Mouse (Mus musculus) adrenal gland, postnatal 36 days (tissue): Measurements from ENCODE around the gene Spock1. TPM values are rescaled to one million over a fixed set of nuclear protein-coding genes. Genes with fewer than 3 reads are reported as not detected.

Experiments
- DNase-seq, 2 experiments: peaks; one replicate each; pipeline ENCODE4 v3.0.0; 2021; ENCODE audit warnings: mixed read lengths in 1 of 2
- total RNA-seq, 2 experiments: library from RNA; stranded (reverse); gene quantifications; 2 replicates each; pipeline ENCODE4 v1.2.3; 2021

Spock1 gene
- total RNA-seq, 2 experiments from 2014 or later, result 7.3 to 9.6 TPM

DNA sequence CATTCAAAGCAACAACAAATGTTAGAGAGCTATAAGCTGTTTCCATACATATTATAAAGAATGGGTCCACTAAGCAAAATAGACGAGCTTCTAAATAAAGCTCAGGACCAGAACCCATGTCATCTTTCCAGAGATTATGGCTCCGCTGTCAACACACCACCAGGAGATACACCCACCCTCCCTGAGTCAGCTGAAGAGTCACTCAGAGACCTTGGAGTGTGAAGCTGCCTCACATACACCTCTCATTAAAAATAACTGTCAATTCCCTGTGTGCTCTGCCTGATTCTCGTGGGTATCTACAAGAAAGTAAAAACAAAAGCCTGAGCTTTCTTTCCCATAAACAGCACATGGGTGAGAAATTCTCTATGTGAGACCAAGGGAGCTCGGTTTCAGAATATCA is 43.1 kb downstream of the Spock1 start:
- no peak for DNase-seq

DNA sequence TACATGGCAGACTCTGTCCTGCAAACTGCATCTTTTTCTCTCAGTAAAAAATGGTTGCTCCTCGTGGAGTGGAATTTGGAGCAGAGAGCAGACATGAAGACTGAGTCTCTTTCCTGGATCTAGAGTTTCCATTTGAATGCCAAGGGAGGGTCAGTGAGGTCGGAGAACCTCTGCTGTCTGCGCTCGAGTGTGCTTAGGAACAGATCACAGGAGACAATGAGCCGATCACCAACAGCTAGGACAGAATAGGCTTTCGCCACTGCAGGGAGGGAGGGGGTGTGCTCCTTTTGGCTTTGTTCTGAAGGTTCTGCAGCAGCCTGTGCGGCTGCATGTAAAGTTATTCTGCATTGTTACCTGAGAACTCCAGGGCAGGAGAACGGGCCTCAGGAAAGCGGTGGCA is 49.6 kb downstream of the Spock1 start:
- DNase-seq, result no peak

DNA sequence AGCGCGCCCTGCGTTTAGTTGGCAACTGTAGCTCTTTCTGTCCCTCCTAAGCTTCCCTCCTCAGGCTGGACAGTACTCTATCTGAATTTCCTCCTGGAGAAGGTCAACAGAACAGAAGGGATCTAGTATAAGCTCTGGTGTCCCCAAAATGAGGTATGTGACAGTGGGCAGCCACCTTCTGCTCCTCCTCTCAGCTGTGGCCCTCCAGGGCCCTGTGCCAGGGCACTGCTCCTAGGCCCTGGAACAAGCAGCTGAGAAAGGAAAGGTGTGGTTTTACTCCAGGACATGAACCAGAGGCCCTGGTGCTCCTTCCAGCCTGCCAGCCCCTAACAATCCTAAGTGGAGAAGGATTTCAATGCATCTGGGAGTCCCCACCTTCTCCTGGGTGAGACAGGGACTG is 51.1 kb downstream of the Spock1 start:
- no peak for DNase-seq

DNA sequence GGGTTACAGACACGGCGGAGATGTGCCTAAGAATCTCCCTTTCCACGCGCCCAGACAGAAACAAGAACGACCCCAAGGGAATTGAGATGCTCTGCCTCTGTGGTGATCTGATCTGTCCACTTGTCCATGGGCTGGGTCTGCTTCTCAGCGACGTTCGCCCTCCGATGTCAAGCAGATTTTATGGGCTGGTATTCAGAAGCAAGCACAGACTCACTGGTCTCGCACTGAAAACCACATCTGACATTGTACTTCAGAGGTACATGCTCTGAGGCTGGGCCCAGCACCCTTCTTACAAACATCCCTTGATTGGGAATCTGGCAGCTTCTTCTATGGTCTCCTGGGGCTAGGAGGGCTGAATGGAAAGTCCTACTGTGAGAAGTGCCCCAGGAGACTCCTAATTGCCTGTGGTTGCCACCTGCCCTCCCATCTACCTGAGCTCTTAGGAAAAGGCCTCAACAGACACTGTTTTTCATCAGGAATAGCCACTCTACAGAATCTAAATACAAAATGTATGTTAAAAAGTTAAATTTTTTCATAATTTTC is 51.8 kb downstream of the Spock1 start:
- DNase-seq, result no peak

DNA sequence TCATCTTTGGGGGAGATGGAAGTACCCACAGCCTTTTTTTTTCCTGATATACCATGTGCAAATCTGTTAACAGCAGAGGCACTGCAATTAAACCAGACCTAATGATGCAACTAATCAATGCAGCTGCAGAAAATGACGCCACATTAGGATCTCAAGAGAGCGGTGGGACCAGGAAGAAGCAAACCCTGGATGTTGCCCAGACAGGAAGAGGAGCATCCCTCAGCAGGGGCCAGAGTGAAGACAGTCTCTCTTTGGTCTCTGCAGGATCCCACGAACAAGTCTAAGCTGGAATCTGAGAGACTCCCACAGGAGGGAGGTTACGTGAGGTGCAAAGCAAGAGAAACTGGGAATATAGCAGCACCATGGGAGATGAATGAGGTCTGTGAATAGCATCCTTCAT is 52.4 kb downstream of the Spock1 start:
- DNase-seq, result no peak

DNA sequence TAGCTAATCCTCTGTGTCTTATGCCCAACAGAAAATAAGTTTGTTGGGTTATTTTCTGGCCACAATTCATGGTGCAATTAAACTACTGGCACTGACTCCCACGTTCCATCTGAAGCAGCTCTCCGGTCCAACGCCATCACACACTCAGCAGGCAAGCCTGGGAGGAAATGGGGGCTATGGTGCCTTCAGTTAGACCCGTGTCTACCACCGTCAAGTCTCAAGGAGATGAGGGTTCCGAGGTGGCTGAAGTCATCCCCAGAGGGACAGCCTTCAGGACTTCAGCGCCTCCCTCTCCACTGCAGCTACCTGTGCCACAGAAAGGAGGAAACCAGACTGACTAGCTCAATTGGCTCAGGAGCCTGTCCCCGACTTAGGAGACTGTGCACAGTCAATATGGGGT is 53.7 kb downstream of the Spock1 start:
- no peak for DNase-seq

DNA sequence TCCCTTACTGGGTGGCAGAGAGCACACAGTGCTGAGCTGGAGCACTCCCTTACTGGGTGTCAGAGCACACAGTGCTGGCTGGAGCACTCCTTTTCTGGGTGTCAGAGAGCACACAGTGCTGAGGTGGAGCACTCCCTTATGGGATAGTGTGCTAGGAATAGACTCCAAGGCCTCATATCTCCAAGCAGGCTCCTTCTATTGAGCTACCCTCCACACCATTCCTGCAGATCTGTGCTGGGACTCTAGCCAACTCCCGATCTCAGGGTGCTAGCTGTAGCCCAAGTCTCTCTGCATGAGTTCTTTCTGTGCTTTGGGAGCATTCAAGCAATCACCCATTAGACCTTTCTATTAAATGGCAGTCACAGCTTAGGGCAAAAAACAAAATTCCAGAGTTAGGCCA is 54.5 kb downstream of the Spock1 start:
- DNase-seq, result no peak

DNA sequence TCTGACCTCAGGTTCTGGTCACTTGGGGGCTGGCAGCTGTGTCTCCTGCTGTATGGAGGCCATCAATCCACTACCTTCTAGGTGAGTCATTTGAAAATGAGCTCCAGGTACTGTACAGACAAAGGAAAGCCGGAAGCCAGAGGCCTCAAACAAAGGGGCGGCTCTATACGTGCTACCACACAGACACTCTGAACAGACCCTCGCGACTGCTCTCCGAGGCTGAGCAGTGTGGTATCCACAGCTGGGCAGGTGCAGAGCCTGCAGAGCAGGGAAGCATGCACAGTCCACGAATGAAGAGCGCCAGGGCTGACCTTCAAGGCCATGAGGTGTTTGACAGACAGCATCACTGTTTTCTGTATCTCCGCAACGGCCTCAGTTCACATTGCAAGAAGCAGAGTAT is 55.0 kb downstream of the Spock1 start:
- no peak for DNase-seq

DNA sequence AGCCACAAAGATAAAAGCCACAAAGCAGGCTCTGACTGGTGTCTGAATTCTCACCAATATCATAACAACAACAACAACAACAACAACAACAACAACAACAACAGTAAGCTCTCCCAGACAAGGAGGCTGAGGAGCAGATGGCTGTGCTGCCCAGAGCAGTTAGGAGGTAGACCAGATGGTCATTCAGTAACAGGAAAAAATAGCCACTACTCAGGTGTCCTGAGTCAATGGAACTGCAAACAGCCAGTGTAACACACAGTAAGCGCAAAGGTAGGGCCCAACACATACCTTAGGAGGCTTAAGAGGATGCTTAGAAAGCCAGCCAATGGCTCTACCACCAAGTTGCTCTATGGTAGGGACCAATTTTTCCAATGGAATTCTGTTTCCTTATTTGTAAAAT is 59.2 kb downstream of the Spock1 start:
- no peak for DNase-seq

DNA sequence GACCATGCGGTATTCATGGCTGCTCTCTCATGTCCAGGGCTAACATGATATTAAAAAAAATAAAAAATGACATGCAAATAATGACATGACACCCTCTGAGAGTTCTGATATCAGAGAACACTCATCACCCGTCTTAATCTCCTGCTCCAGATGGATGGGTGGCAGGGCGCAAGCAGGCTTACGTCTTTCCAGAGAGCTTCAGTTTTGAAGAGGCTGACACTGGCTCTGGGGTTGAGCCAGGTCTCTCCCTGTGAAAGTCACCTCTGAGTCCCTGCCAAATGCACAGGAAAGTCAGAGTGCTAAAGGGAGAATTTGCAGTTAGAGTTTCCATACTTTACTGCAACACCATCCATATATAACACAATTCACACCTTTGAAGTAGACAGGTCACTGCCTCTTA is 61.0 kb downstream of the Spock1 start:
- no peak for DNase-seq

DNA sequence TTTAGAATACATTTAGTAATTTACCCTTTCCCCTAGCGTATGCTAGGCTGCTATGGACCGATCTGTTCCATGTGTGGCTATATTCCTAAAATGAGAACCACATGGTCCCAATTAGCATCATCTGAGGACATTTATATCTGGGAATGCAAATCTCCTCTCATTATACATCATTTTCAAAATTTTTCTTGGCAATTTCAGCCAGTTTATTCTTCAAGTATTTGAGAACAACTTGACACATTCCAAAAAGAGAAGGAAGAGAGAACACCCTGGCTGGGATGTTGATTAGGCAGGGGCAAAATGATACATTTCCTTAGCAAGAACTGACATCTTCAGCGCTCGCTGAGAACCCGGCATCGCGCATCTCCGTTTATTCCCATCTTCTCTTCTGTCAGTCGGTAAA is 61.7 kb downstream of the Spock1 start:
- no peak for DNase-seq

DNA sequence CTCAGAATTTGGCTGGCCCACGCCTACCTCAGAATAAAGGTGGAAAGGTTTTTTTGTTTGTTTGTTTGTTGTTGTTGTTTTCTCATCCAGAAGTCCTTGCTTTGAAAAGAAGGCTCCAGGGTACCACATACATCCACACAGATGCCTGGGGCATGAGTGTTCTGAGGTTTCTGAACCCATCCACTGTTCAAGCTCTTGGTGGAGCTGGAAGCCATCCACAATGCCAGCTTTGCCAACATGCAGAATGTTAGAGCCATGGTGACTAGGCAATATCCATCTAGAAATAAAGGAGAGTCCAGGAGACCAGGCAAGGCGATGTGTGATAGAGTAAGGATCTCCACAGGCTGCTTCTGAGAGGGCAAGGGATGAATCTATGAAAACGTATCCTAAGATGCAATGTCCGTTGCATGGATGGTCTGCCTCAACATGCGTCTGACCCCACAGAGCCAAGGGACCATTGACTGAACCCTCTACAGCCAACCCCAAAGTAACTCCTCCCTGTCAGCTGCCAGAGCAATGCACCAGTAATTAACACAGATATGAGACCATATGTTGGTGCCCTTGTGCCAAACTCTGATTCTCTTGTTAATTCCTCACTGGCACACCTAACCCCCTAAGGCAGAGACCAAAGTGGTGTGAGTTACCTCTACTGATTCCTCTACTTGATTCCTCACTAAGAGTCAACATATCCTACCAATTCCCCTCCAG is 66.8 kb downstream of the Spock1 start:
- no peak for DNase-seq

DNA sequence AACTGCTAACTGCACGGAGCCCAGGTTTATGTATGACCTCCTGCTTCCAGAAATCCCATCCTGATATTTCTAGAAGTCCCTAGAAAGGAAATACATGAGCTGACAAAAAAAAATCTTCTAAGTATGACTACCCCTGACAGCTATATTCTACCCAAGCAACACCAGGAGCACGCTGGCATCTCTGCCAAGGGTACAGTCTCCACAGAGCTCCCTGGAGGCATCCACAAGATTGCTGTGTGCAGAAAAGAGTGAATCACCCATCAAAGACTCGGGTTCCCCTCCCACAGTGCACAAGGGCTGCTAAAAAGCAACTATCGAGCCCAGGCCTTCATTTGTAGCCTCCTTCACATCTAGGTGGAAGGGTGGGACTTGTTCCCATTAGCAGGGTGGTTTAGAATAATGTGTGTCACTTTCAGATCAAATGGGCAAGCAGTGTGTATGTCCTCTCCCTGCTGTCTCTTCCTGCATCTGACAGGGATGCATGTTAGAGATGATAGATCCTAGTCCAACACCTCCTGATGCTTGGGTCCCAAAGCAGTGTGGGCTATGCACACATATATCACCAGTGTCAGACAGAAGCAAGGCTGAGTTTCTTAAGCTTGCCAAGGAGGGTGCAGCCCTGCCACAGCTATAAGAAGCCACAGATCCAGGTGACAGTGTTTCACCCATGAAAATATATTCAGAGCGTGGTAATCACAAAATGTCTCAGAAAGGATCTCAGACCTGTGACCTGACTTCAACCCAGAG is 70.3 kb downstream of the Spock1 start:
- DNase-seq, result no peak

DNA sequence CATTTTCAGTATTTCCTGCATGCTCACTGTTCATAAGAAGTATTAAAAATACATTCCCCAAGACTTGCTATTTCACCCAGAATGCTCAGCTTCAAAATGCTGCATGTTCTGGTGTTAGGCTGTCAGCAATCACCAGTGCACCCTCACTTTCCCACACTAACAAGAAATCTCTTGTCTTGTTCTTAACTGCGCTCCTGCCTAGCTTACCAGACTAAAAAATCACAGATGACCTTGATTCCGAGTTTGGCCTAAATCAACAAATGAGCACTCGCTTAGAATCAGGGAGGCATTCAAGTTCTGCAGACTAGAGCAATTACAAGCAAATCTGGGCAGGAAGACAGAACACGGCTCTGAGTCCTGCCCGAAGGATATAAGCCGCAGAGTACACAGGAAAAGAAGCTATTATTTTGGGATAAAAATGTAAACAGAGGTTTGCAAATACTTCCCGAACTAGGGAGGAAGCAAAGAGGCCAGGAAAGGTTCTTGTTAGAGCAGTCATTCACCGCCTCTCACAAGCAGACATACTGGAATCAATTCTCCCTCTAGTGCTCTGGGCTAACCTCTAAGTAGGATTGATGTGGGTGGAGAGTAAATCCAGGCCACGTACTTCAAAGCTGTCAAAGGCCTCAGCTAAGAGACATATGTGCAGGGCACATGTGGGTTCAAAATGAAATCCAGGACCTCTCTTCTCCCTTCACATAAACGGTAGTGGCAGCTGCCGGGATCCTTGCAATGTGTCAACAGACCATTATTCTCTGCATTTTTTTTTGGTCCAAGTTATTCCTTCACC is 76.6 kb downstream of the Spock1 start:
- DNase-seq, result no peak

DNA sequence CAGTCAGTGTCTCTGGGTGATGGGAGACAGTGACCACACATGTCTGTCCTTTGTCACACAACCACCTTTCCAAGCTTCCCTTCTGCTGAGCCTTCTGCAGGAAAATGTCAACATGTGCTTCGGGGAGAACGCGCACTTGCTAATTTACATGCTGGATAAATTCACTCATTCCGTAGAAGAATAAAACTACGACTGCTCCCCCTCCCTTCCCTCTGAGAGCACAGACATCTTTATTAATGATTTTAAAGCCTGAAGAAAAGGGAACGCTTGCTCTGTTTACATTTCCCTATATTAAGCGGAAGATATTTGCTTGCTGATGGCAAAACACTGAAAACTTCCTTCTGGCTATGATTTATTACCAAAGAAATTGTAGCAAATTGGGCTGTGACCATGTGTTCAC is 77.2 kb downstream of the Spock1 start:
- no peak for DNase-seq

DNA sequence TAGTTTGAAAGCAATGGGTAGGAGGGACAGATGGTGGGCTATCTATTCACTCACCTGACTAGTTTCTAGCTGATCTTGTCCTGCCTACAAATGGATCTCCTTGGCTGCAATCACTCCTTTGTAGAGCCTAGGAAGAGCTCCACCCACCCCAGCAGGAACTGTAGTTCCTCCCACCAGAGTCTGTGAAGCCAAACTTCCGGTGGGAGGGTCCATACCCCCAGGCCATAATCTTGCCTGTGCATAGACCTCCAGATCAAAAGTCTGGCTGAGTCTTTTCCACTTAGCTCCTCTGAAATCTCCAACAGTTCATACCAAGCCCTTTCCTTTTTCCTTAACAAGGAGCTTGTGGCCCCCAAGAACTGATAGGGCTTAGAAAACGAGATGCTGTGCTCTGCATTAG is 78.0 kb downstream of the Spock1 start:
- DNase-seq, result no peak

DNA sequence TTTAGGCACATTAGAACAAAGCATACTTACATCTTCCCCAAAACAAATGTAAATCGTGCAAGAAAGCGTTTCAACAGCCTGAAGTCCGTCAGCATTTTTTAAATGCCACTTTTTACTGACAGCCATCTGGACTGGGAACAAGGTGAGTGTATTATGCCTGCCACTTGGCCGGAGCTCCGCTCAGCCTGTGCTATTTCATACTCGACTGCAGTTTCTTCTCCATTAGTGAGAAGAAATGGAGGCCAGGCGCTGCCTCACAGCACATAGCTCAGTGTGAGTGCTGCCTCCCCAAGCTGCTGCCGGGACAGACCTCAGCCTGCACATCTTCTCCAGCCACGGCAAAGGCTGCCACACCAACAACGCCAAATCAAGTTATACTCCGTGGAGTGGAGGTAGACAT is 91.9 kb downstream of the Spock1 start:
- no peak for DNase-seq

DNA sequence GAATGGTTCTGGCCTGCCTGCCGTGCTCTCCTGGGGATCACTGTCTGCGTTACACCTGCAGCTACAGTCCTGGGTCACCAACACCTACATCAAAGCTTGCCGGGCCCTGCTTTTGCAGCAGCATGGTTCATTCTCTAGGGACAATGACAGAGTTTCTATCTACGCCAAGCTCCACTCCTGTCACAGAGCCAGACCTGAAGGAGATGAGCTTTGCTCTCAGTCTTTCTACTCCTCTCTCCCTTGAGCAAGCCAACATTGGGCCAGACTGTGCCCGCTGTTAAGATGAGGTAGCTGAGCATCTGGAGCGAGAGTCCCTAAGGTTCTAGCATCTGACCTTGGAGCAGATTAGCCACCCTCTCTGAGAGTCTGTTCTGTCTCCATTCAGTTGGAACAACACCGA is 95.5 kb downstream of the Spock1 start:
- DNase-seq, result no peak

DNA sequence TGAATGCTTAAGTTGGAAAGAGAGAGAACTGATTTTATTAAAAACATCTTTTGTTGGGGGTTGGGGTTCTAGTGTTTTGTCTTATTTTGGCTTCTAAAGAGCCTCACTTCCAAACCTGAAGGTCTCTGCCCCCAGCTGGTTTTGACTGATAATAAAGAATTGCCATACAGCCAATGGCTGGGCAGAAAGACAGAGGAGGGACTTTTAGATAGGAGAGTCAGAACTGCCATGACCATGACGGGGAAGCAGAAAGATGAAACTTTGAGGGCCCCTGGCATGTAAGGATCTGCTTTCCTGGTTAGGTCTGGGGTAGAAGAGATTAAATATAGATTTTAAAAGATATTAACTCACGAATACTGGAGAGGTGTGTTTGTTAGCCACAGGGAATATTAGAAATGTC is 96.9 kb downstream of the Spock1 start:
- DNase-seq, result no peak

DNA sequence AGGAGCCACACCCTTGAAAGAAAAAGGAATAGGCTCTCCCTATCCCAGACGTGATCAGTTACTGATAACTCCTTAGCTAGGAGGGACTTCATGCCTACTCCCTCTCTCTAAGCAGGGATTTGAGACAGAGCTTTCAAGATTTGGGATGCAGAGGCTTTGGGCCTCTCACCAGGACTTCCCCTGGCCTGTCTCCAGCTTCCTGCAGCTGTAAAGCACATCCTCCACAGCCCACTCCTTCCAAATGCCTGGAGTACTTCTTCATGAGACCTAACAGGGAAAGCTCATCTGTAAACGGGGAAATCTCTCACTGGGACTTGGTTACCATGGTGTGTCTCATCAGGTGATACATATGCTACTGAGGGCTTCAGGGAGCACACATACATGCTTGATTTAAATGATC is 97.3 kb downstream of the Spock1 start:
- DNase-seq, result no peak

DNA sequence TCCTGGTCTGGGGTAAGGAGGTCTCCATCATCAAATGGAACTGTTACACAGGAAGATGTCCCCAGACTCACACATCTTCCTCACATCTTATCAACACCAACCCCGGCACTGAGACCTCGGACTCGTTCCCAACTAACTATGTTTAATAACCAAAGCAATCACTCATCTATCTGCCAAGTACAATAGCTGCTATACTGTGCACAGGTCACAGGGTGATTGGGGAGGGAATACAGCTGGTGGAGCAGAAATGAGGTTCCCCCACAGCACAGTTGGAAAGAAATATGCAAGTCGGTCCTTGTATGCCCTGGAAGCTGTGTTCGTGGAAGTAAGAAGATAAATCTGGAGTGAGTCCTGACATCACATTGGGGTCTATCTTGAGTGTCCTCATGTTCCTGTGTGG is 98.0 kb downstream of the Spock1 start:
- no peak for DNase-seq

DNA sequence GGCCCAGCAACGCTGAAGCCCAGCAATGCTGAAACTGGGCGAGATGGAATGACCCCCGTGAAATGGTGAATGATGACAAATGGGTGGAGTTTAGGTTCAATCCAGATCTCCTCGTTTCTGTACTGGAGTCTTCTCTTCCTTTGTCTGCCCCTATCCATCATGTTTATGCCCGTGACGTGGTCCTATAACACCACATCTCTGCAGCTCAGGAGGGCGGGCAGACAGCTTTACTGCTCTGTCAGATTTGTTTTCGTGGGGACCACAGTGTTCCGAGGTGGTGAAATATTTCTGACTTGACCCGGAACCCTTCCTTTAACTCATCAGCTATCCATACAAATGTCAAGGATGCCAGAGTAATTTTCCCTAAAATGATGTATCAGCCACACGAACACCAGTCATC is 98.5 kb downstream of the Spock1 start:
- no peak for DNase-seq

DNA sequence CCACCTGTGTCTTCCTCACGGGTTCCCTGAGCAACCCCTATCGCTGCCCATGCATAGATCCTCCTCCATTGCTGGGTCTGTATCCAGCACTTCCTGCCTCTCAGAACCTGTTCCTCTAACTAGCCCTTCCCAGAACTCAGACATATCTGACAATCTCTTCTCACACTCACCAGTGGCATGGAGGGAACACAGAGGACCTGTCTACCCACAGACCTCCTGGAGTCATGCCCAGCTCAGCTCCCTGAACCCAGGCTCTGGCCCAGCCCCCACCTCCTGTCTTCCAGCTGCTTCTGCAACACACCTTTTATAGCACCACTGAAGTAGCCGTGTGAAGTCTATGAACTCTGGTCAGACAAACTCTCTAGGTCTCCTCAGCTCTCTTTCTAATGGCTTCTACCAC is 101.3 kb downstream of the Spock1 start:
- DNase-seq, result no peak
